In the genomic region with DNA sequence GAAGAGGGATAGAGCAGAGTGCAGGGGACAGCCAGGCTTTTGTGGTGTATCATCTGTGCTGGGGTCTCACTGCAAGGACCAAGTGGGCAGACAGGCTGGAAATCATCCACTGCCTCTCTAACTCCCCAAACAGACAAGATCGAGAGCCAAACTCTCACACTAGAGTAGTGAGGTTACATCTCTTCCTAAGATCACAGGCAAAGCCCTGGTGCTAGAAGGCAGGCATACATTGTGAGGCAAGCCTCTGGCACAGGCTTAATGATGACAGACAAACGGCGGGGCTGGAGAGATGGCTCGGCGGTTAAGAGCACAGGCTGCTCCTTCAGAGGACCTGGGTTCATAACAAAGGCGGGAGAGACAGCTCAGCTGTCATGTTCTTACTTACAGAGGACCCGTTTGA, we compare ENCODE assay signal across 13 mouse cellular contexts. TPM values are rescaled to one million over a fixed set of nuclear protein-coding genes. Genes with fewer than 3 reads are reported as not detected.
DNase-seq lines count a peak whose midpoint lies in the region; ATAC-seq and TF ChIP-seq lines count a peak whose summit lies in the region.
"Had no signal": no experiment of that assay in that cellular context is flagged by ENCODE, and none has a peak within 500 bp of the region (broad histone marks: within the 10 kb centered on the region; RNA-seq: fewer than 3 reads in every experiment).

No protein-coding gene starts in this region.

- no peak overlapping the region for H3K9ac ChIP-seq in heart, adult 2 months (ENCODE audit: low read depth, low read length)
- H3K9ac ChIP-seq in liver, embryonic 14.5 days (replicated peaks), result peak overlapping the region; percentile 97
- H3K9ac ChIP-seq: limb, embryonic 12.5 days had no signal

- 30% methylated on average over 7 of the region's 7 CpGs for WGBS in heart, embryonic 10.5 days
- WGBS in heart, adult 2 months, result 72% methylated on average over 7 of the region's 7 CpGs
- 8% methylated on average over 7 of the region's 7 CpGs for WGBS in liver, embryonic 14.5 days (ENCODE audit: insufficient replicate concordance)

- no peaks in the 10 kb centered on the region for H3K9me3 ChIP-seq in heart, embryonic 10.5 days
- no peaks in the 10 kb centered on the region for H3K9me3 ChIP-seq in liver, embryonic 14.5 days (ENCODE audit: control insufficient read depth, low read length)
- H3K9me3 ChIP-seq: heart, embryonic 13.5 days; limb, embryonic 12.5 days had no signal

- H3K79me2 ChIP-seq in heart, adult 2 months (replicated peaks; ENCODE audit: control insufficient read depth, insufficient read depth, low read length), result no peaks in the 10 kb centered on the region

- H3K4me2 ChIP-seq in liver, embryonic 14.5 days (ENCODE audit: low read depth), result peak overlapping the region; percentile 99

- no peaks in the 10 kb centered on the region for H3K27me3 ChIP-seq in heart, embryonic 10.5 days (ENCODE audit: insufficient read depth, poor library complexity, severe bottlenecking)
- no peaks in the 10 kb centered on the region for H3K27me3 ChIP-seq in heart, adult 2 months (ENCODE audit: control insufficient read depth, insufficient read depth, low read length)
- H3K27me3 ChIP-seq in liver, embryonic 14.5 days (ENCODE audit: control insufficient read depth, insufficient read depth, low read length), result no peaks in the 10 kb centered on the region
- H3K27me3 ChIP-seq: heart, embryonic 13.5 days; limb, embryonic 12.5 days had no signal

- no peak for TF ChIP-seq EP300 in heart, adult 2 months (IDR thresholded peaks at IDR 0.05; ENCODE audit: insufficient read depth, low read depth, low read length)
- no peak for TF ChIP-seq EP300 in liver, embryonic 14.5 days (IDR thresholded peaks at IDR 0.05; ENCODE audit: low read depth)

- H3K27ac ChIP-seq in heart, embryonic 10.5 days, result peak overlapping the region; percentile 100
- H3K27ac ChIP-seq in heart, adult 2 months, result no peak overlapping the region
- peak overlapping the region; percentile 89 for H3K27ac ChIP-seq in liver, embryonic 14.5 days
- H3K27ac ChIP-seq: limb, embryonic 12.5 days had no signal

- TF ChIP-seq POLR2A in heart, adult 2 months (IDR thresholded peaks at IDR 0.05; ENCODE audit: insufficient read depth, low read depth, low read length), result no peak

- no peak for TF ChIP-seq CTCF in heart, adult 2 months (IDR thresholded peaks at IDR 0.05)
- no peak for TF ChIP-seq CTCF in liver, embryonic 14.5 days (IDR thresholded peaks at IDR 0.05; ENCODE audit: low read depth)

- intact Hi-C loops in heart, adult 2 months (cut with DNase I), result loop anchor here (5.0 kb wide), 1 partner anchor 79 kb away; no protein-coding TSS in a partner anchor

- peak overlapping the region; percentile 27; the same call in 1 of the 2 replicates for H3K4me3 ChIP-seq in heart, embryonic 10.5 days
- no peak overlapping the region for H3K4me3 ChIP-seq in heart, adult 2 months
- H3K4me3 ChIP-seq in liver, embryonic 14.5 days (ENCODE audit: insufficient read depth in 1 of 2, low read depth in 2 of 2, low read length in 2 of 2), result peak overlapping the region; percentile 43 to 80
- H3K4me3 ChIP-seq: limb, embryonic 12.5 days had no signal

- no peaks in the 10 kb centered on the region for H3K36me3 ChIP-seq in heart, embryonic 10.5 days
- peaks cover 8% of the 10 kb centered on the region; the same call in 1 of the 2 replicates for H3K36me3 ChIP-seq in heart, adult 2 months (ENCODE audit: control insufficient read depth, insufficient read depth, low read length)
- H3K36me3 ChIP-seq in liver, embryonic 14.5 days (replicated peaks; ENCODE audit: control insufficient read depth, insufficient read depth, low read depth), result no peaks in the 10 kb centered on the region
- H3K36me3 ChIP-seq: heart, embryonic 13.5 days had no signal

- H3K4me1 ChIP-seq in heart, embryonic 10.5 days, result peaks cover 37% of the 10 kb centered on the region
- peaks cover 8% of the 10 kb centered on the region for H3K4me1 ChIP-seq in heart, adult 2 months (ENCODE audit: control insufficient read depth, insufficient read depth, low read length)
- H3K4me1 ChIP-seq in liver, embryonic 14.5 days (replicated peaks; ENCODE audit: control insufficient read depth in 2 of 2, insufficient read depth in 2 of 2, low read length in 1 of 2), result peaks cover 45 to 55% of the 10 kb centered on the region in 2 experiments

- no peak for ATAC-seq in liver, embryonic 14.5 days (ENCODE audit: insufficient read depth)
- ATAC-seq: inflammation-experienced regulatory T-cells, adult 6 months had no signal

- no peak for DNase-seq in heart, embryonic 10.5 days (ENCODE audit: low spot score)
- no peak for DNase-seq in heart, adult 2 months
- DNase-seq in 416B (ENCODE audit: low read depth) (peak; percentile 77), MN1 (ENCODE audit: low spot score) (peak; percentile 44)
- DNase-seq in liver, embryonic 14.5 days (ENCODE audit: low read depth in 3 of 3, low spot score in 3 of 3), result no peak
- no peak for DNase-seq in layer of hippocampus, postnatal 25 days (ENCODE audit: extremely low spot score in 1 of 2, low spot score in 1 of 2)
- no peak for DNase-seq in cerebellum, adult 11 months
- DNase-seq in testis, postnatal 10 days (ENCODE audit: low spot score), result no peak
- DNase-seq: kidney, postnatal 10 days; lung, postnatal 36 days had no signal

RNA-seq across cellular contexts. Expression of a gene that starts 1.1 kb away (rescaled TPM):
- polyA plus RNA-seq in heart, embryonic 10.5 days (2016; fragmentation: Nextera tagmentation; extraction: Ambion mirVana), result 147 TPM in 2 replicates
- total RNA-seq in heart, adult 2 months (2021), result 10 to 100 TPM; 35.3 to 39.3 TPM
- polyA plus RNA-seq in heart, adult 2 months (2012; rRNA removed), result 65.6 and 69.1 TPM in 2 replicates
- 55.1 and 63.8 TPM in 2 replicates for polyA plus RNA-seq in liver, embryonic 14.5 days (2012; rRNA removed)
- polyA plus RNA-seq in liver, embryonic 14.5 days (2014; fragmentation: Nextera tagmentation; extraction: Ambion mirVana), result 80.2 and 88.2 TPM in 2 replicates
- total RNA-seq in layer of hippocampus, postnatal 25 days (2021), result 10 to 100 TPM; 71.2 to 73.9 TPM

RNA-seq across cellular contexts. Expression of a gene that starts 6.5 kb away (rescaled TPM):
- polyA plus RNA-seq in heart, embryonic 10.5 days (2016; fragmentation: Nextera tagmentation; extraction: Ambion mirVana), result 1.6 and 2.5 TPM in 2 replicates
- total RNA-seq in heart, adult 2 months (2021), result under 1 TPM; 0.59 to 0.68 TPM
- polyA plus RNA-seq in heart, adult 2 months (2012; rRNA removed), result 1.1 and 1.6 TPM in 2 replicates
- 2.5 and 2.6 TPM in 2 replicates for polyA plus RNA-seq in liver, embryonic 14.5 days (2012; rRNA removed)
- 2.8 and 3.8 TPM in 2 replicates for polyA plus RNA-seq in liver, embryonic 14.5 days (2014; fragmentation: Nextera tagmentation; extraction: Ambion mirVana)
- 1 to 10 TPM in 1 of 2 experiments, under 1 TPM in 1; 0.47 to 1.2 TPM for total RNA-seq in layer of hippocampus, postnatal 25 days (2021)

RNA-seq across cellular contexts. Expression of a gene that starts 31.6 kb away (rescaled TPM):
- polyA plus RNA-seq in heart, embryonic 10.5 days (2016; fragmentation: Nextera tagmentation; extraction: Ambion mirVana), result 30.7 and 31.1 TPM in 2 replicates
- total RNA-seq in heart, adult 2 months (2021), result 10 to 100 TPM; 23.4 to 26.1 TPM
- 28.4 and 45.8 TPM in 2 replicates for polyA plus RNA-seq in heart, adult 2 months (2012; rRNA removed)
- 8.0 TPM in 2 replicates for polyA plus RNA-seq in liver, embryonic 14.5 days (2012; rRNA removed)
- polyA plus RNA-seq in liver, embryonic 14.5 days (2014; fragmentation: Nextera tagmentation; extraction: Ambion mirVana), result 6.8 and 7.3 TPM in 2 replicates
- 10 to 100 TPM; 20.6 to 22.6 TPM for total RNA-seq in layer of hippocampus, postnatal 25 days (2021)

RNA-seq across cellular contexts. Expression of a gene that starts 32.3 kb away (rescaled TPM):
- polyA plus RNA-seq in heart, embryonic 10.5 days (2016; fragmentation: Nextera tagmentation; extraction: Ambion mirVana), result 26.2 and 27.0 TPM in 2 replicates
- 10 to 100 TPM; 17.5 to 21.3 TPM for total RNA-seq in heart, adult 2 months (2021)
- 32.2 and 36.9 TPM in 2 replicates for polyA plus RNA-seq in heart, adult 2 months (2012; rRNA removed)
- polyA plus RNA-seq in liver, embryonic 14.5 days (2012; rRNA removed), result 13.2 and 13.6 TPM in 2 replicates
- polyA plus RNA-seq in liver, embryonic 14.5 days (2014; fragmentation: Nextera tagmentation; extraction: Ambion mirVana), result 16.1 and 16.8 TPM in 2 replicates
- 10 to 100 TPM; 21.5 to 24.2 TPM for total RNA-seq in layer of hippocampus, postnatal 25 days (2021)

RNA-seq across cellular contexts. Expression of a gene that starts 43.5 kb away (rescaled TPM):
- polyA plus RNA-seq in heart, embryonic 10.5 days (2016; fragmentation: Nextera tagmentation; extraction: Ambion mirVana), result 33.0 and 42.8 TPM in 2 replicates
- total RNA-seq in heart, adult 2 months (2021), result 10 to 100 TPM; 10.4 to 12.2 TPM
- polyA plus RNA-seq in heart, adult 2 months (2012; rRNA removed), result 8.0 and 12.6 TPM in 2 replicates
- 11.2 and 14.1 TPM in 2 replicates for polyA plus RNA-seq in liver, embryonic 14.5 days (2012; rRNA removed)
- polyA plus RNA-seq in liver, embryonic 14.5 days (2014; fragmentation: Nextera tagmentation; extraction: Ambion mirVana), result 13.4 and 15.2 TPM in 2 replicates
- total RNA-seq in layer of hippocampus, postnatal 25 days (2021), result 10 to 100 TPM; 34.3 to 39.4 TPM

Comparison
In these comparisons a context has a peak if more than half of its experiments do, and no peak if none do; other contexts are left out.
1. DNase-seq: peak in 416B (single experiment) and MN1 (single experiment); none in heart, embryonic 10.5 days (single experiment), heart, adult 2 months (0 of 2), liver, embryonic 14.5 days (0 of 3), layer of hippocampus, postnatal 25 days (0 of 2), cerebellum, adult 11 months (single experiment) and testis, postnatal 10 days (single experiment).